Mouse (Mus musculus) myocyte (in vitro differentiated cells): ENCODE results near the gene Spatc1l. TPM values are rescaled to one million over a fixed set of nuclear protein-coding genes. Genes with fewer than 3 reads are reported as not detected.

ENCODE experiments used
- H3K27me3 ChIP-seq: one replicate; pipeline ENCODE4 v1.6.1; 2011; ENCODE audit not compliant: control insufficient read depth, insufficient read depth, insufficient read length
- H3K36me3 ChIP-seq: one replicate; pipeline ENCODE4 v1.6.1; 2011; ENCODE audit not compliant: control insufficient read depth, insufficient read depth
- H3K4me2 ChIP-seq: one replicate; pipeline ENCODE4 v1.6.1; 2011; ENCODE audit warnings: low read depth, control low read depth
- H3K4me3 ChIP-seq: one replicate; pipeline ENCODE4 v1.5.1; 2011; ENCODE audit warnings: mild to moderate bottlenecking, control low read depth, moderate library complexity
- H3K79me2 ChIP-seq: one replicate; pipeline ENCODE4 v1.6.1; 2011; ENCODE audit not compliant: control insufficient read depth, insufficient read depth
- H3ac ChIP-seq: one replicate; pipeline ENCODE4 v1.6.1; 2011; ENCODE audit not compliant: control insufficient read depth, insufficient read length
- CEBPB ChIP-seq: IDR thresholded peaks from 2 replicates; pipeline ENCODE4 v1.6.1; 2011; ENCODE audit warnings: mild to moderate bottlenecking, moderate library complexity; ENCODE audit not compliant: poor library complexity, insufficient read depth, severe bottlenecking
- E2F4 ChIP-seq: IDR thresholded peaks from one replicate; pipeline ENCODE4 v1.6.1; 2011; ENCODE audit warnings: mild to moderate bottlenecking, control low read depth, moderate library complexity; ENCODE audit not compliant: insufficient read depth
- MAX ChIP-seq: IDR thresholded peaks from one replicate; pipeline ENCODE4 v1.6.1; 2011; ENCODE audit warnings: low read depth, mild to moderate bottlenecking, control low read depth
- MYOD1 ChIP-seq, 3 experiments: IDR thresholded peaks; one replicate each; pipeline ENCODE4 v1.6.1; 2011; ENCODE audit warnings: control low read depth in 2 of 3, low read depth in 2 of 3, mild to moderate bottlenecking in 2 of 3, moderate library complexity in 1 of 3; ENCODE audit not compliant: insufficient read length in 2 of 3, control insufficient read depth in 1 of 3
- MYOG ChIP-seq, 3 experiments: IDR thresholded peaks; one replicate each; pipeline ENCODE4 v1.6.1; 2011; ENCODE audit warnings: control low read depth in 2 of 3, low read depth in 2 of 3, mild to moderate bottlenecking in 2 of 3; ENCODE audit not compliant: insufficient read length in 2 of 3, control insufficient read depth in 1 of 3, insufficient read depth in 1 of 3
- POLR2A ChIP-seq: IDR thresholded peaks from one replicate; pipeline ENCODE4 v1.6.1; 2011; ENCODE audit warnings: low read depth, mild to moderate bottlenecking, control low read depth, moderate library complexity; ENCODE audit not compliant: insufficient read length
- POLR2AphosphoS2 ChIP-seq: IDR thresholded peaks from one replicate; pipeline ENCODE4 v1.6.1; 2011; ENCODE audit warnings: low read depth, control low read depth; ENCODE audit not compliant: insufficient read length
- REST ChIP-seq: IDR thresholded peaks from one replicate; pipeline ENCODE4 v1.6.1; 2011; ENCODE audit warnings: mild to moderate bottlenecking, control low read depth, moderate library complexity; ENCODE audit not compliant: insufficient read depth, insufficient read length
- SRF ChIP-seq: IDR thresholded peaks from one replicate; pipeline ENCODE4 v1.6.1; 2011; ENCODE audit warnings: low read depth; ENCODE audit not compliant: control insufficient read depth, insufficient read length
- TCF12 ChIP-seq: IDR thresholded peaks from one replicate; pipeline ENCODE4 v1.6.1; 2011; ENCODE audit warnings: mild to moderate bottlenecking, control low read depth; ENCODE audit not compliant: poor library complexity, insufficient read depth, severe bottlenecking
- TCF3 ChIP-seq: IDR thresholded peaks from one replicate; pipeline ENCODE4 v1.6.1; 2011; ENCODE audit warnings: low read depth, control low read depth; ENCODE audit not compliant: insufficient read length
- USF1 ChIP-seq: IDR thresholded peaks from one replicate; pipeline ENCODE4 v1.6.1; 2011; ENCODE audit warnings: low read depth, mild to moderate bottlenecking, control low read depth, moderate library complexity
- polyA plus RNA-seq: library from polyadenylated mRNA; unstranded; fragments of >200 nt; fragmentation: generic; extraction: Trizol; gene quantifications from one replicate; pipeline ENCODE4 v1.2.1, GENCODE M21; 2012; ENCODE audit warnings: missing spikeins

Spatc1l gene
- polyA plus RNA-seq, 1 experiment: not detected

DNA sequence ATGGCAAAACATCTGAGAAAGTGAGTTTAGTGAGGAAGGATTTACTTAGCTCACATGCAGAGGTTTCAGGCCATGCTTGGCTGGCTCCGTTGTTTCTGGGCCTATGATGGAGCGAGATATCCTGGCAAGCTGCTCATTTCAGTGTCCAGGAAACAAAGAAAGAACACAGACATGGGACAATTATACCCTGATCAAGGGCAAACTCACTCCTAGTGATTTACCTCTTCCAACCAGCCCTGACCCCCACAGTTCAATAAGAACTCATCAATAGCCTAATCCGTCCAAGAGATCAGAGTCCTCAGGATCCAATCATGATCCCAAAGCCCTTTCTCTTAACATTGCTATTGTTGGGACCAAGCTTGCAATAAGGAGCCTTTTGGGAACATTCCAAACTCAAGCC is 10.1 kb downstream of the Spatc1l start:
- TF ChIP-seq TCF3 (no peak), POLR2AphosphoS2 (no peak), POLR2A (no peak), TCF12 (no peak), REST (no peak), MYOD1 (IDR thresholded peaks at IDR 0.05; ENCODE audit: control insufficient read depth in 1 of 3, insufficient read length in 2 of 3, low read depth in 2 of 3) (no peak)
- no peak overlapping the region for H3K4me2 ChIP-seq
- no peaks in the 10 kb centered on the region for H3K79me2 ChIP-seq
- H3ac ChIP-seq: no peak overlapping the region
- no peaks in the 10 kb centered on the region for H3K36me3 ChIP-seq
- H3K27me3 ChIP-seq: peaks cover 36% of the 10 kb centered on the region
- H3K4me3 ChIP-seq: no peak overlapping the region

DNA sequence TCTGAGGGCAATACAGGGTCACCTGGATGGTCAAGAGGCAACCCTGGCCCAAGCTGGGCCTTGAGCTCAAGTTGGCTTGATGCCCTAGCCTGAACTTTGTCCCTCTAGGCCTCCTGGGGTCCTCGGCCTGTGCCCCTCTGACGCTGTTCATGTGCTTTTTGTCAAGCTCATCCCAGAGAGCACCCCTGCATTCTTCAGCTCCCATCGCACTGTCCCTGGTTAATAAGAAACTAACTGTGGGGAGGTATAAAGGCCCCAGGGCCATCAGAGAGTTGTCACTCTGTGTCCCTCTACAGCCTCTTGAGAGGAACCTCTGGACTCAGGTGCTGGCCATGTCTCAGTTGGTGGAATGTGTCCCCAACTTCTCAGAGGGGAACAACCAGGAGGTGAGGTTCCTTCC is 13.3 kb downstream of the Spatc1l start, which contains the start of gene Ftcd:
Gene Ftcd, plus strand, starts transcription at position 275 of the 400 bp plus-strand sequence.
- TF ChIP-seq CEBPB (no peak), USF1 (no peak), TCF3 (no peak), MYOG (IDR thresholded peaks at IDR 0.05; ENCODE audit: control insufficient read depth in 1 of 3, insufficient read depth in 1 of 3, insufficient read length in 2 of 3, low read depth in 2 of 3) (no peak), MAX (no peak), E2F4 (no peak), TCF12 (no peak), POLR2AphosphoS2 (no peak), SRF (no peak), REST (no peak)
- Histone ChIP-seq H3K79me2 (no peaks in the 10 kb centered on the region), H3ac (no peak within 1 kb of the TSS), H3K4me3 (no peak within 1 kb of the TSS), H3K4me2 (no peak within 1 kb of the TSS), H3K27me3 (peaks cover 18% of the 10 kb centered on the region), H3K36me3 (no peaks in the 10 kb centered on the region)

DNA sequence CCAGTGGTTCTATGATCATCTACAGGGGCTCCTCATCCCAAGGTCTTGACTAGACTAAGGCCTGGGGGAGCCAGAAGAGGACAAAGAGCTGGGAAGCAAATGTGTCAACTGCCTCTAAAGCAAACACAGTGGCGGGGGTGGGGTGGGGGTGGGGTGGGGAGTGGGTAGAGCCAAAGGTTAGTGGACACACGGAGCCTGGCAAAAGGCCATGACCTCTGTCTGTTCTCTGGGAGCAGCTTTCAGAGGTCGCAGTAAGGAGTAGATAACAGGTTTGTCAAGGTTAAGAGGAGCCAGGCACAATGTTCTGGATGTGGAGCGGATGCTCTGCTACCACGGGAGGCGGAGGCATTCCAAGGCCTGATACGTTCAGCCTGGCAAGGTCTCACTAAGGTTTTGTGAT is 14.8 kb downstream of the Spatc1l start:
- peaks cover 25% of the 10 kb centered on the region for H3K27me3 ChIP-seq
- H3K4me3 ChIP-seq: no peak overlapping the region
- no peak overlapping the region for H3K4me2 ChIP-seq
- no peaks in the 10 kb centered on the region for H3K36me3 ChIP-seq
- no peak overlapping the region for H3ac ChIP-seq
- TF ChIP-seq SRF (no peak), POLR2A (no peak), POLR2AphosphoS2 (no peak), E2F4 (no peak), TCF12 (no peak), REST (no peak), MYOD1 (IDR thresholded peaks at IDR 0.05; ENCODE audit: control insufficient read depth in 1 of 3, insufficient read length in 2 of 3, low read depth in 2 of 3) (no peak), CEBPB (no peak), TCF3 (no peak), USF1 (no peak), MAX (no peak), MYOG (IDR thresholded peaks at IDR 0.05; ENCODE audit: control insufficient read depth in 1 of 3, insufficient read depth in 1 of 3, insufficient read length in 2 of 3, low read depth in 2 of 3) (no peak)
- no peaks in the 10 kb centered on the region for H3K79me2 ChIP-seq

DNA sequence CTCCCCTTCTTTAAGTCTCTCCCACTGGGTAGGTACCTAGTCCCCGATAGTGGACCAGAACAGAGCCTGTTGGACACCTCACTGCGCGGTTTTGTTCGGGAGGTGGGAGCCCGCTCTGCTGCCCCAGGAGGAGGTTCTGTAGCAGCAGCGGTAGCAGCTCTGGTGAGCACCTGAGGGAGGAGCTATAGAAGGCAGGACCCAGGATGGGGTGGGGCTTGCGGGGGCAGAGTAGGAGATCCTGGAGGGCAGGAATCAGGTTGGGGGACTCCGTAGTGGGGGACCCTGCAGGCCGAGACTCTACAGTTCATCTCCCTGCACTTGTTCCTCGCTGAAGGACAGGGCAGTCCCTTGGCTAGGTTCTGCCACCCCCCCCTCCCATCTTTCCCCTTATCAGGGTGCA is 22.1 kb downstream of the Spatc1l start:
- no peak overlapping the region for H3K4me2 ChIP-seq
- H3K4me3 ChIP-seq: no peak overlapping the region
- H3K36me3 ChIP-seq: no peaks in the 10 kb centered on the region
- H3ac ChIP-seq: no peak overlapping the region
- H3K79me2 ChIP-seq: no peaks in the 10 kb centered on the region
- peaks cover 31% of the 10 kb centered on the region for H3K27me3 ChIP-seq
- no peak for TF ChIP-seq CEBPB
- TF ChIP-seq POLR2AphosphoS2: no peak
- no peak for TF ChIP-seq MYOD1 (IDR thresholded peaks at IDR 0.05; ENCODE audit: control insufficient read depth in 1 of 3, insufficient read length in 2 of 3, low read depth in 2 of 3)
- no peak for TF ChIP-seq SRF
- no peak for TF ChIP-seq TCF3
- no peak for TF ChIP-seq POLR2A
- no peak for TF ChIP-seq TCF12

DNA sequence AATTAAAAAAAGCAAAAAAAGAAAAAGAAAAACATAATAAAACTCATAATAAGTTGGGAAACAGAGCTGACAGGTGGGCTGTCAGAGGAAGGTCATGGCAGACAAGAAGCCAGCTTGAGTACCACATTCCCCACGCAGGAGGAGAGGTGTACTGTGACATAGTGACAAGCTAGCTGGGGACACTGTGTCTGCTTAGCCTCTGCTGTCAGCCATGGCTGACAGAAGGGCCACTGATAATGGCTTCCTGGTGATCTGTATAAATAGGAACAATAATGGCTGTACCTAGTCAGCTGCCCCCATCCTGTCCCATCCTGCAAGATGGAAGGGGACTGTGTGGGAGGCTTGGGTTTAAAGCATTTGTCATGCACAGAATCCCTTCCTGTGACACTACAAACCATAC is 24.1 kb downstream of the Spatc1l start:
- Histone ChIP-seq H3K4me2 (no peak overlapping the region), H3K27me3 (peaks cover 29% of the 10 kb centered on the region)

More for the DNA sequence above, 24.1 kb downstream of the Spatc1l start:
- Histone ChIP-seq H3K36me3 (no peaks in the 10 kb centered on the region), H3K4me3 (no peak overlapping the region), H3ac (no peak overlapping the region), H3K79me2 (no peaks in the 10 kb centered on the region)
- TF ChIP-seq POLR2AphosphoS2 (no peak), SRF (no peak), TCF12 (no peak), USF1 (no peak), MAX (no peak), MYOD1 (IDR thresholded peaks at IDR 0.05; ENCODE audit: control insufficient read depth in 1 of 3, insufficient read length in 2 of 3, low read depth in 2 of 3) (no peak), E2F4 (no peak), POLR2A (no peak), CEBPB (no peak), REST (no peak)
